Mouse (Mus musculus) megakaryocyte, embryonic 14.5 days (primary cell): ENCODE data around the gene Cyp1b1. TPM values are rescaled to one million over a fixed set of nuclear protein-coding genes. Genes with fewer than 3 reads are reported as not detected.

Source experiments
- H3K27me3 ChIP-seq: replicated peaks from 2 replicates; pipeline ENCODE3; 2012; ENCODE audit warnings: inconsistent platforms
- H3K36me3 ChIP-seq: replicated peaks from 2 replicates; pipeline ENCODE3; 2012; ENCODE audit warnings: low read length, inconsistent platforms, mixed read lengths
- H3K4me1 ChIP-seq: 2 replicates; pipeline ENCODE4 v1.6.1; 2012; ENCODE audit warnings: inconsistent platforms
- H3K4me3 ChIP-seq: replicated peaks from 2 replicates; pipeline ENCODE3; 2012; ENCODE audit warnings: moderate library complexity, mild to moderate bottlenecking, inconsistent platforms
- H3K9me3 ChIP-seq: 2 replicates; pipeline ENCODE4 v1.6.1; 2012; ENCODE audit warnings: inconsistent platforms
- FLI1 ChIP-seq: IDR thresholded peaks from 2 replicates; pipeline ENCODE4 v1.6.1; 2012; ENCODE audit warnings: low read length, inconsistent platforms, mixed read lengths
- GATA1 ChIP-seq: IDR thresholded peaks from 3 replicates; pipeline ENCODE4 v1.6.1; 2012; ENCODE audit warnings: mixed read lengths, low read length, inconsistent platforms, borderline replicate concordance
- polyA plus RNA-seq: library from polyadenylated mRNA; stranded (reverse); fragments of >175 nt; gene quantifications from 2 replicates; pipeline ENCODE4 v1.2.3, GENCODE M21; 2012; ENCODE audit warnings: low replicate concordance; ENCODE audit not compliant: insufficient read depth

The Cyp1b1 gene
- polyA plus RNA-seq, 1 experiment: not detected

- H3K36me3 ChIP-seq: no peaks in the 10 kb centered on the region
- H3K27me3 ChIP-seq: no peaks in the 10 kb centered on the region
- H3K9me3 ChIP-seq: peaks cover 8% of the 10 kb centered on the region
- TF ChIP-seq FLI1: no peak
- no peak for TF ChIP-seq GATA1
- H3K4me1 ChIP-seq: no peaks in the 10 kb centered on the region
- no peak overlapping the region for H3K4me3 ChIP-seq
Observed at GRCm38 (mm10) chr17:79742635-79743034, 27.8 kb upstream of the Cyp1b1 start.

DNA sequence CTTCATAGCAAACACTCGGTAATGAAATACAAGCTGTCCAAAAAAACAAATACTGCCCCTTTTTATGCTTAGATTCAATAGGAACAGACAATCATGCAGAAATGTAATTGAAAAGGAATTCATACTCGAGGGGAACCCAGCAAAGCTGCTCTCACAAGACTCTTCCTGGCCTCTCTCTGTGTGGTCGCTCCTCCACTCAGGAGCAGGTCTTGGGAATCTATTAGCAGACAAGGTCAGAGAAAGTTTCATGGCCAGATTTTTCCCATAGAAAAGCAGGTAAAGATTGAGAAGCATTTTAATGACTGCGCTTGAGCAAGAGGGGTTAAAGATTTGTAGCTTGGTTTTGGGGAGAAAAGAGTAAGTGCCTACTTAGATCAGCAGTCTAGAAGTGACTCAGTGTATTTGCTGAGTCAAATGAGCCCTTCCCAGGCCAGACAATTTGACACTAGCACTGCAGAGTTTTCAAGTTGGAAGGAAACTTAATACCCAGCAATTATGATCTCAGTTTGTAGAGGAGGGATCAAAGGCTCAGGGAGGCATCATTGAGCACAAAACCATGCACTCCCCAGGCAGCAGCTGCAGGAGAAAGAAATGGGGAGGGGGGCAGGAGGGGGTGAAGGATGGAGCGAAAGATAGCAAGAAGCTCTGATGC is 24.1 kb upstream of the Cyp1b1 start:
- H3K9me3 ChIP-seq: no peaks in the 10 kb centered on the region

GRCm38 (mm10) chr17:79737598-79737997 is 22.7 kb upstream of the Cyp1b1 start:
- Histone ChIP-seq H3K9me3 (peaks cover 5% of the 10 kb centered on the region; the same call in 1 of the 2 replicates), H3K4me3 (no peak overlapping the region), H3K4me1 (no peaks in the 10 kb centered on the region), H3K36me3 (no peaks in the 10 kb centered on the region), H3K27me3 (peaks cover 3% of the 10 kb centered on the region)
- no peak for TF ChIP-seq FLI1
- no peak for TF ChIP-seq GATA1

More for the DNA sequence above, 24.1 kb upstream of the Cyp1b1 start:
- no peak overlapping the region for H3K4me3 ChIP-seq
- no peaks in the 10 kb centered on the region for H3K27me3 ChIP-seq
- TF ChIP-seq FLI1 (no peak), GATA1 (no peak)
- no peaks in the 10 kb centered on the region for H3K36me3 ChIP-seq
- no peaks in the 10 kb centered on the region for H3K4me1 ChIP-seq

GRCm38 (mm10) chr17:79733039-79733438 is 18.2 kb upstream of the Cyp1b1 start:
- no peaks in the 10 kb centered on the region for H3K4me1 ChIP-seq
- H3K9me3 ChIP-seq: peaks cover 6% of the 10 kb centered on the region; the same call in 1 of the 2 replicates
- no peak overlapping the region for H3K4me3 ChIP-seq
- H3K36me3 ChIP-seq: no peaks in the 10 kb centered on the region
- no peak for TF ChIP-seq FLI1
- TF ChIP-seq GATA1: no peak
- peaks cover 20% of the 10 kb centered on the region for H3K27me3 ChIP-seq

DNA sequence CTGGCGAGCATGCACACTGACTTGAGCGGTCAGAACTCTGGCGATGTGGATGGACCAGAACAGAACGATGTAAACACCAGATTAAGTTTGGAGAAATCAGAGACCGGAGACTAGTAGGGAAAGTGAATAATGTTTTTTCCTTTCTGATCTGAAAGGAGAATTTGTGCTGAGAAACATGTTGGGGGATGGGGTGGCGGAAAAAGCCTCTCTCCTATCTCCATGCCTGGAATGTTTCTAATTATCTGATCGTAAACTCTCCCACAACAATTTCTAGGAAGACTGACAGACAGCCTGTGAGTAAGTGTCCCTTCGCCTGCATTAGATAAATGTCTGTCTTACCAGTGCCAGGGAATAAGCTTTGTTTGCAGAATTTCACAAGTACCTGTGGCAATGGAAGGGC is 16.1 kb upstream of the Cyp1b1 start:
- H3K36me3 ChIP-seq: no peaks in the 10 kb centered on the region
- peaks cover 6% of the 10 kb centered on the region; the same call in 1 of the 2 replicates for H3K9me3 ChIP-seq
- TF ChIP-seq GATA1 (no peak), FLI1 (no peak)
- H3K4me3 ChIP-seq: no peak overlapping the region
- H3K4me1 ChIP-seq: no peaks in the 10 kb centered on the region
- H3K27me3 ChIP-seq: peaks cover 22% of the 10 kb centered on the region

GRCm38 (mm10) chr17:79728585-79729503 is 14.0 kb upstream of the Cyp1b1 start:
- no peaks in the 10 kb centered on the region for H3K4me1 ChIP-seq
- H3K9me3 ChIP-seq: peaks cover 10% of the 10 kb centered on the region; the same call in 1 of the 2 replicates
- H3K36me3 ChIP-seq: no peaks in the 10 kb centered on the region
- TF ChIP-seq FLI1 (no peak), GATA1 (no peak)
- peaks cover 22% of the 10 kb centered on the region for H3K27me3 ChIP-seq
- H3K4me3 ChIP-seq: no peak overlapping the region

DNA sequence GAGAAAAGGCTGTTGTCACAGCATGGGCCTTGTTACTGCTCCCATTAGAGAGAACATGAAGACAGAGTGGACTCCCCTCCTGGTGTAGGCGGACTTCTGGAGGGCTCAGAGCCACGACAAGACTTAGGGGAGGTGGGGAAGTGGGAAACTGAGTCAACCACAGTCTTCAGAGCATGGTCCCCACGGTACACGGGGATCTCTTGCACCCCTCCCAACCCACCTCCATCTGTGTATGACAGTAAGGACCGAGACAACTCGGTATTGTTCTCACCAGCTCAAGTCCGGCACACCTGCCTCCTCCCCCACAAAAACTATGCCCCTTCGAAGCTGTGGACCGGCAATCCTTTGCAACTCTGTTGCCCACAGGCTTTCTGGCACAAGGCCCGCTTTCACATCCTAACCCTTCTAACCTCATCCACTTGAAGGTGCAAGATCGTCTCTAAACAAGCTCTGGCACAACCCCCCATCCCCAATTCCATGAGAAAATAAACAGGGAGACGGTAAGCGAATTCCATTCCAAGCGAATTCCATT is 13.3 kb upstream of the Cyp1b1 start:
- Histone ChIP-seq H3K36me3 (no peaks in the 10 kb centered on the region), H3K4me3 (no peak overlapping the region), H3K4me1 (no peaks in the 10 kb centered on the region), H3K9me3 (peaks cover 10% of the 10 kb centered on the region; the same call in 1 of the 2 replicates), H3K27me3 (peaks cover 22% of the 10 kb centered on the region)
- no peak for TF ChIP-seq FLI1
- TF ChIP-seq GATA1: no peak

GRCm38 (mm10) chr17:79726613-79727012 is 11.8 kb upstream of the Cyp1b1 start:
- Histone ChIP-seq H3K4me1 (no peaks in the 10 kb centered on the region), H3K9me3 (0 out of 2 replicates have a peak, but pooled peaks cover 4% of the 10 kb centered on the region), H3K27me3 (peaks cover 18% of the 10 kb centered on the region), H3K36me3 (no peaks in the 10 kb centered on the region), H3K4me3 (no peak overlapping the region)
- TF ChIP-seq GATA1: no peak
- TF ChIP-seq FLI1: no peak

DNA sequence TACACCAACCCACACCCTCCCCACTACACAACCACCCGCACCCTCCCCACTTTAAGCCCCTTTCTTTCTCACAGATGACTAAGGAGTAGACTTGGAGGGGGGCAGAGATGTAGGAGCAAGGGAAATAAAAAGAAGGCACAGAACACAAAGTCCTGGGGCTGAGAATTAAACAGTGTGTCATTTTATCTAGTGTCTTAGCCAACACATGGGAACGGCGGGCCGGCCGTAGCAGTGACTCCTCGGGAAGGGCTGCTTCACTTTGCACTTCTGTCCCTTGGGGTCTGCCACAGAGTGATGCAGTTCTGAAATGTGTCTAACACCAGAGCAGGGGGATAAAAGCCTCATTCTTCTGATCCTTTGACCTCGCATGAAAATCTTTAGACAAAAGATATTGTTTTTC is 5.8 kb upstream of the Cyp1b1 start:
- 0 out of 2 replicates have a peak, but pooled peaks cover 4% of the 10 kb centered on the region for H3K9me3 ChIP-seq
- peaks cover 36% of the 10 kb centered on the region for H3K27me3 ChIP-seq
- TF ChIP-seq GATA1 (no peak), FLI1 (no peak)
- H3K4me1 ChIP-seq: peaks cover 4% of the 10 kb centered on the region
- H3K36me3 ChIP-seq: no peaks in the 10 kb centered on the region
- no peak overlapping the region for H3K4me3 ChIP-seq
